Mouse (Mus musculus) gastrocnemius, postnatal 14 days (tissue): Measurements from ENCODE around the gene Gm20388. TPM values are rescaled to one million over a fixed set of nuclear protein-coding genes. Genes with fewer than 3 reads are reported as not detected.

Experiments used
- DNase-seq: peaks from one replicate; pipeline ENCODE4 v3.0.0; 2021; ENCODE audit warnings: mixed read lengths
- intact Hi-C: fragments of 180-260 bp; cut with DNase I; formaldehyde crosslinking; loops from one replicate; pipeline ENCODE4 v1.15.1; 2025; ENCODE audit warnings: low total_unique reads
- total RNA-seq, 2 experiments: library from RNA; stranded (reverse); gene quantifications; 2 replicates each; pipeline ENCODE4 v1.2.3; 2021

Gm20388 gene
- total RNA-seq, 2 experiments from 2014 or later, result 5.6 to 6.0 TPM

- intact Hi-C loops, result no loop called here
- no peak for DNase-seq
These were observed 1787.3 kb downstream of the Gm20388 start for GRCm38 (mm10) chr8:121697735-121698614.

DNA sequence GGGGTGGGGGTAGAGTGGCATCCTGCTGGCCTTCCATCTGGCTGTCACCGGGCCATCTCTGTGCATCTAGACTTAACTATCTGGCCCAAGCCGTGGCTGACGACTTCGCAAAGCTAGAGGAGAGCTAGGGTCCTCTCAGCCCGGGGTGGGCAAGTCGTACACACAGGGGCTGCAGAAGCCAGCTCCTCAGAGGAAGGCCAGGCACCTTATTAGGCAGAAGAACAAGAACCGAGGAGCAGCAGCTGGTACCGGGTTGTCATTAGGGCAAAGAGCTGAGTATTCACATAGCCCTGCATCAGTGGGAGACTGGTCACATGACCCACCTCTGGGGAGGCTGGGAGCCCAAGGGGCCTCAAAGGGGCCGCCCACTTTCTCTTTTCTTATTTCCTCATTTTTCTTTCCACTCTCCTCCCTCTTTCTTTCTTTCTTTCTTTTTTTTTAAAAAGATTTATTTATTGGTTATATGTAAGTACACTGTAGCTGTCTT lies 1788.0 kb downstream of the Gm20388 start:
- intact Hi-C loops, result no loop called here
- DNase-seq, result no peak

DNA sequence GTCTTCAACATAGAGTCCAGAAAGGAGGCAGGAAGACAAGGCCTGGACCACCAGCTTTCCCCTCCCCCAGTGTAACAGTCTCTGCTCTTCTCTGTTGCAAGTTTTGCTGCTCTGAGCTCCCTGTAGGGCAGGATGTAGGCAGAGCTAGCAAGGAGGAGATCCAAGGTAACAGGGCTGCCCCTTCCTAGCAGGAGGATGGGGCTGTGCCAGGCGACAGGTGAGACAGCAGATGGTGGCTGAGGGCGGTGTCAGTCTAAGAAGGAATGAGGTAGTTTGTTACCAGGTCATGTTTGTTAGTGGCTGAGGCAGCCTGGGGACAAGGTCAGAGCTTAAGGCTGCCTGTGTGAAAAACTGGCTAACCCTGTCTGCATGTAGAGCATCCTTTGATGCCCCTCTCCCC lies 1789.3 kb downstream of the Gm20388 start:
- intact Hi-C loops, result no loop called here
- DNase-seq, result no peak

GRCm38 (mm10) chr8:121705174-121705573 lies 1794.5 kb downstream of the Gm20388 start:
- no peak for DNase-seq
- intact Hi-C loops, result no loop called here

DNA sequence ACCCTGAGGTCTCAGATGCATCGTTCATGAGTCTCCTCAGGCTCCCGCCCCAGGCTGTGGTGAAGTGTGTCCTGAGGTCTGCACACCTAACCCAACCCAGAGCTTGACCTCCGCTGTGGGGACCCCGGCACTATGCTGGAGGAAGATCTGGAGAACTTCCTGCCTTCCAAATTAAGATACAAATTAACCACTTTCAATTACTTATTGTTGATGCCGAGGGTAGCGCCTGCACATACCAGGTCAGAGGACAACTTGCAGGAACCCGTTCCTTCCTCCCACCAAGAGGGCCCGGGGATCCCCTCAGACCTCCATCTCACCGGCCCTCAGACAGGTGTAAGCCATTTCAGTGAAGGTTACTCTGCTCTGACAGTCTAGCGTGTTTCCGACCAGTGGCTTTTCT lies 1796.3 kb downstream of the Gm20388 start:
- DNase-seq, result no peak
- intact Hi-C loops, result no loop called here

- intact Hi-C loops, result no loop called here
- no peak for DNase-seq
These were observed 1797.8 kb downstream of the Gm20388 start for GRCm38 (mm10) chr8:121708406-121708805.

DNA sequence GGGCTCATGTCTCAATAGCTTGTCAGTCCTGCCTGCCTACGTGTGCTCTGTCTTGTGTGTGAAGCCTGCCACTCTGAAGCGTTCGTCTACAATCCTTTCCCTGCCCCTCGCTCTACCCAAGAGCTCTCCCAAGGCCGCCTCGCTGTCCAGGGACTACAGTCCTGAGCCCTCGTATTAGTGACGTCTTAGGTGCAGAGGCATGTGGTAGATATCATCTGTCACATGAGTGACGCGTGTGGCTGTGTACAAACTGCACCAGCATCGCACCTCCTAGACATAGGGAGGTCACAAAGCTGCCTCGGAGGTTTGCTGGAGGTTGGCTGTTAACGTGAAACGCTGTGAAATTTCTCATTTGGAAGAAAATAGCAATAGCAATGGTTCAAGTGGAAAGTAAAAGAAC lies 1806.9 kb downstream of the Gm20388 start:
- intact Hi-C loops, result loop anchor here (5.0 to 10.0 kb wide), 2 partner anchors 105 to 127 kb away; no protein-coding TSS in a partner anchor

DNA sequence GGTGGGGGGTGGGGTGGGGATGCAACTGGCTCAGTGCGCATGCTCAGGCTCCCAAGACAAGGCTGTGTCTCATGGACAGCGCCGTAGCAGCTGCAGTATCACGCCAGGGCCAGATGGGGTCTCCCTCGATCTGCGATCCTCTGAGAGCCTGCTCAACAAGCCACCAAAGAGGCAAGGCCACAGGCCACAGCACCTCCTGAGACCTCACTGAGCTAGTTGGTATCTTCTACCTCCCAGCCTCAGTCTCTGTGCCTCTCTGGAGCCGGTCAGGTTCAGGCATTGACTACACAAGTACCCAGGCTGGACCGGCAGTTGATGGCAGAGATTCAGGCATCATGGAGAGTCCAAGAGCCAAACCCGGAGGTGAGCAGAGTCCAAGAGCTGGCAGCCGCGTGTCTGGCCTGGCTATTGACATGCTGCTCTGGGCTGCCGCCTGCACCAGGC lies 1807.4 kb downstream of the Gm20388 start:
- peak; percentile 83 for DNase-seq
- intact Hi-C loops, result loop anchor here (5.0 to 10.0 kb wide), 2 partner anchors 104 to 127 kb away; no protein-coding TSS in a partner anchor

More for the DNA sequence above, 1806.9 kb downstream of the Gm20388 start:
- DNase-seq, result no peak

- intact Hi-C loops, result loop anchor here (5.0 to 10.0 kb wide), 2 partner anchors 103 to 126 kb away; no protein-coding TSS in a partner anchor
- DNase-seq, result no peak
These were observed 1808.3 kb downstream of the Gm20388 start for GRCm38 (mm10) chr8:121718925-121719324.

- intact Hi-C loops, result no loop called here
- DNase-seq, result no peak
These were observed 1810.4 kb downstream of the Gm20388 start for GRCm38 (mm10) chr8:121721072-121721471.

DNA sequence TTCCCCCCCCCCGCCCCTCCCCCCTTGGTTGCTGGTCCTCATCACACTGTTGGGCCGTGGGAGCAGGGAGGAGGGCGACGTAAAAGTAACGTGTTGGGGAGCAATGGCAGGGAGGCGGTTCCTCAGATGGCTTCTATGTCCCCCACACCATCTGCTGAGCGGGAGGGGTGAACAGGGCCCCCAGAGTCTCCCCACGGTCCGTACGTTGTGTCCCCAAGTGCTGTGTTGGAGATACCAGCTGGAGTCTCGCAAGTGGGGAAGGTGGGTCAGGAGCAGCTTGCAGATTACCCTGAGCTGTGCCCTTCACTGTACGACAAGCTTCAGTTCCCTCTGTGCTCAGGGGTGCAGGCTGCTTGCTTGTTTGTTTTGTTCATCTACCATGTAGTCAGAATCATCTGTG lies 1813.2 kb downstream of the Gm20388 start:
- intact Hi-C loops, result no loop called here
- no peak for DNase-seq

DNA sequence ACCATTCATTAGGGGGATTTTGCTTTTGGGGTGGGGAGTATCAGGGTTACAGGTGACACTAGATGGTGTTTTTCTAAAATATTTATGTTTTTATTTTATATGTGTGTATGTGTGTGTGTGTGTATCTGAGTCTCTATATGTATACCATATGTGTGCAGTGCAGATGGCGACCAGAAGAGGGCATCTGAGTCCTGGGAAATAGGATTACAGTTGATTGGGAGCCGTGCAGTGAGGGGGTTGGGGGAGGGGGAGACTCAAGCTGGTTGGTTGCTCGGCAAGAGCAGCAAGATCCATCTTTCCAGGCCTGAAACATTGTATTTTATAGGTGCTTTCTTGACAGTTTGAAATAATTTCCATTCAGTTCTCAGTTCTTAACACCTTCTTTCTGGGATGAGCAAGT lies 1816.5 kb downstream of the Gm20388 start:
- DNase-seq, result no peak
- intact Hi-C loops, result no loop called here

DNA sequence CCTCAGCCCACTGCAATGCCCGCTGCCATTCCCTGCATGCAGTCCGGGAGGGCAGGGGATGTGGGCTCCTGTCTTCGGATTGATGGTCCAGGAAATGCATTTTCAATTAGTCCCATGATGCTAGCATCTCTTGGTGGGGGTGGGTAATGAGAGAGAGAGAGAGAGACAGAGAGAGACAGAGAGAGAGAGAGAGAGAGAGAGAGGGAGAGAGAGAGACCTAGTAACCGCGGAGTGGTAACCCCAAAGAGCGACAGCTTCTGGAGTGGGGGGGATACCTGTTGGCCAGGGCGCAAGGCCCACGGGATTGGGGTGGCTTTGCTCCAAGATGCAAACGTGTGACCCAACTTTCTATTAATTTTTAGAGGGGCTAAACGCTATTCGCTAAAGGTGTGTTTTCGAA lies 1818.7 kb downstream of the Gm20388 start, which contains the start of gene Jph3:
TSS of gene Jph3 (plus strand) at position 301 of the 400 bp plus-strand sequence.
- DNase-seq, result no peak

DNA sequence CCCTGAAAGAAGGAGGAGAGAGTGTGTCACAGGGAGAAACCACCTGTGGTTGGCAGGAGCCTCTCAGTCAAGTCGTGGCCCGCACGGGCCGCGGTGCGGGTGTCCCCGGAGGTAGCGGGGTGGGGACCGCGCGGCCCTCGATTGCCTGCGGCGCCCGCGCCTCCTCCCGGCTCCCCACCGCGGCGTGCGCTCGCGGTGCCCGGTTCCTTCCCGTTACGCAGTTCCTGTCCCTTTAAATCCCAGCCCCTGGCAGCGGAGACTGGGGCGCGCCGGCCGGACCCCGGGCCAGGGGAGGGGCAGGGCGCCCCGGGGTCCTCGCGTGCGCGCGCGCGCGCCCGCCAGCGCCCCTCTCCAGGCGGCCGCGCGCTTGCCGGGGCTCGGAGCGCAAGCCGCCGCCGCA lies 1819.1 kb downstream of the Gm20388 start:
- intact Hi-C loops, result no loop called here
- DNase-seq, result no peak

More for the DNA sequence above, 1818.7 kb downstream of the Gm20388 start, which contains the start of gene Jph3:
- intact Hi-C loops, result no loop called here

GRCm38 (mm10) chr8:121730170-121730569 lies 1819.5 kb downstream of the Gm20388 start:
- intact Hi-C loops, result no loop called here
- DNase-seq, result no peak

DNA sequence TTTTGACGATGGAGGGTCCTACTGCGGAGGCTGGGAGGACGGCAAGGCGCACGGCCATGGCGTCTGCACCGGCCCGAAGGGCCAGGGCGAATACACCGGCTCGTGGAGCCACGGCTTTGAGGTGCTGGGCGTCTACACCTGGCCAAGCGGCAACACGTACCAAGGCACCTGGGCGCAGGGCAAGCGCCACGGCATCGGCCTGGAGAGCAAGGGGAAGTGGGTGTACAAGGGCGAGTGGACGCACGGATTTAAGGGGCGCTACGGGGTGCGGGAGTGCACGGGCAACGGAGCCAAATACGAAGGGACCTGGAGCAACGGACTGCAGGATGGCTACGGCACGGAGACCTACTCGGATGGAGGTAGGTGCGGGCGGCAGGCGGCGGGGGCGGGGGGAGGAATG lies 1820.0 kb downstream of the Gm20388 start:
- DNase-seq, result no peak
- intact Hi-C loops, result no loop called here

DNA sequence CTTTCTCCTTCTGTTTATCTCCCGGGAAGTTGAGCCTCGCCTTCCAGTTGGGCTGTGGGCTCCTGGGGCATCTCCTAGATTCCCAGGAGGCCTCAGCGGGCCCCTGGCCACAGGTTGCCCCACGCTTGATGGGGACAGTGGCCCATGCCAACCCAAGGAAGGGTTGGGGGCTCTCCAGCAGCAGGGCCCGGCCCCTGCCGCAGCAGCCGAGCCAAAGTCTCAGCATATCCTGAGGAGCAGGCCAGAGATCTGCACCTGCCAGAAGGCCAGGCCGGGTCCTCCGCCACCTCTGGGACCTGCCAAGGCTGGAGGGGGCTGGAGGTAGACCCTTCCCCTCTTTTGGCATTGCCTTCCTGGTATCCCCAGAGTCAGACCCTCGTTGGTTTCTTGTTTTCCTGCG lies 1820.4 kb downstream of the Gm20388 start:
- intact Hi-C loops, result no loop called here
- DNase-seq, result no peak

GRCm38 (mm10) chr8:121731471-121732333 lies 1821.1 kb downstream of the Gm20388 start:
- no peak for DNase-seq
- intact Hi-C loops, result no loop called here

GRCm38 (mm10) chr8:121732334-121732665 lies 1821.7 kb downstream of the Gm20388 start:
- DNase-seq, result no peak
- intact Hi-C loops, result no loop called here

DNA sequence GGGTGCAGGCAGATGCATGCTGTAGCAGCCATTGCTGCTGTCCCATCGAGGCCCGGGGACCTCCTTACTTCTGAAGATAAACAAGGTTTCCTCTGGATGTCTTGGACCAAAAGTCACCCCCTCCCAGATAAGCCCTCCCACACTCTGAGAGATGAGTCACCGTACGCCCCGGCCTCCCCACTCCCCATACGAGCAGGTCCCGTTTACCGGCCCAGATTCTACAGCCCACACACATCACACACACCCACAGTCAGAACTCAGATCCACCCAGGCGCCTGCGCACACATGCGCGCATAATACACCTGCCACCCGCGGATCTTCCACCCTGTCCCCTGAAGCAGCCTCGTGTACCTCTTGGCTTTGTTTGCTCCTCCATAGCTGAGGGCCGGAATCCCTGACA lies 1823.6 kb downstream of the Gm20388 start:
- intact Hi-C loops, result no loop called here
- no peak for DNase-seq
